8 mouse cellular contexts compared by ENCODE assay signal in genomic region chr8:70158069-70158853, GRCm38 (mm10). TPM values are rescaled to one million over a fixed set of nuclear protein-coding genes. Genes with fewer than 3 reads are reported as not detected.
DNase-seq lines count a peak whose midpoint lies in the region; ATAC-seq and TF ChIP-seq lines count a peak whose summit lies in the region.

No protein-coding gene starts in this region.

- 12% methylated on average over 37 of the region's 40 CpGs for WGBS in limb, embryonic 13.5 days
- 10% methylated on average over 38 of the region's 40 CpGs for WGBS in midbrain, embryonic 15.5 days
- WGBS in spleen, adult 2 months: 4% methylated on average over 40 of the region's 40 CpGs

- peak overlapping the region; percentile 62 for H3K9ac ChIP-seq in limb, embryonic 13.5 days
- H3K9ac ChIP-seq in midbrain, embryonic 15.5 days: peak overlapping the region; percentile 55

- peaks cover 7% of the 10 kb centered on the region; the same call in 1 of the 2 replicates for H3K27me3 ChIP-seq in limb, embryonic 13.5 days
- no peaks in the 10 kb centered on the region for H3K27me3 ChIP-seq in midbrain, embryonic 15.5 days (replicated peaks)
- no peaks in the 10 kb centered on the region for H3K27me3 ChIP-seq in spleen, adult 2 months (ENCODE audit: control insufficient read depth, insufficient read depth, low read length)

- peak overlapping the region; percentile 77 for H3K4me2 ChIP-seq in limb, embryonic 13.5 days (replicated peaks)
- H3K4me2 ChIP-seq in midbrain, embryonic 15.5 days: peak overlapping the region; percentile 72

- TF ChIP-seq POLR2A in spleen, adult 2 months (IDR thresholded peaks at IDR 0.05; ENCODE audit: low read depth, low read length): no peak

- no peaks in the 10 kb centered on the region for H3K36me3 ChIP-seq in limb, embryonic 13.5 days
- no peaks in the 10 kb centered on the region for H3K36me3 ChIP-seq in midbrain, embryonic 15.5 days (replicated peaks)
- no peaks in the 10 kb centered on the region for H3K36me3 ChIP-seq in spleen, adult 2 months (ENCODE audit: control insufficient read depth, insufficient read depth, low read length)

- intact Hi-C loops in gastrocnemius, postnatal 14 days (cut with DNase I; ENCODE audit: low total_unique reads): no loop called here

- no peak for TF ChIP-seq CTCF in spleen, adult 2 months (IDR thresholded peaks at IDR 0.05; ENCODE audit: extremely low read depth, insufficient read depth, insufficient read length, insufficient replicate concordance)

- no peaks in the 10 kb centered on the region; the same call in 1 of the 2 replicates for H3K9me3 ChIP-seq in limb, embryonic 13.5 days
- no peaks in the 10 kb centered on the region for H3K9me3 ChIP-seq in midbrain, embryonic 15.5 days

- ATAC-seq in inflammation-experienced regulatory T-cells, adult 6 months: peak; percentile 69
- peak; percentile 93 for ATAC-seq in limb, embryonic 13.5 days (ENCODE audit: low FRiP score, low read depth)
- peak; percentile 93 for ATAC-seq in midbrain, embryonic 15.5 days (replicated peaks)

- DNase-seq in layer of hippocampus, adult 11-12 months (ENCODE audit: low spot score): peak; percentile 48
- DNase-seq in layer of hippocampus, adult 9-10 months (ENCODE audit: low spot score): no peak
- DNase-seq in embryo, embryonic 10 days (ENCODE audit: low spot score): peak; percentile 73
- DNase-seq in gastrocnemius, postnatal 14 days: peak; percentile 67
- DNase-seq in spleen, adult 2 months (ENCODE audit: low read depth in 1 of 2, low spot score in 2 of 2): peak; percentile 63 to 70

- peak overlapping the region; percentile 53 for H3K4me3 ChIP-seq in limb, embryonic 13.5 days
- H3K4me3 ChIP-seq in midbrain, embryonic 15.5 days: peak overlapping the region; percentile 48
- peak overlapping the region; percentile 40 for H3K4me3 ChIP-seq in spleen, adult 2 months (ENCODE audit: extremely low read depth, insufficient read depth, insufficient read length)

- no peak overlapping the region; the same call in 1 of the 2 replicates for H3K27ac ChIP-seq in limb, embryonic 13.5 days
- H3K27ac ChIP-seq in midbrain, embryonic 15.5 days: peak overlapping the region; percentile 8; the same call in 1 of the 2 replicates
- peak overlapping the region; percentile 69 for H3K27ac ChIP-seq in spleen, adult 2 months (ENCODE audit: insufficient read depth, low read length)

- H3K4me1 ChIP-seq in limb, embryonic 13.5 days: peaks cover 8% of the 10 kb centered on the region; the same call in 1 of the 2 replicates
- H3K4me1 ChIP-seq in midbrain, embryonic 15.5 days: peaks cover 9% of the 10 kb centered on the region
- peaks cover 17% of the 10 kb centered on the region for H3K4me1 ChIP-seq in spleen, adult 2 months (ENCODE audit: control insufficient read depth, insufficient read depth, insufficient read length)

RNA-seq across cellular contexts. Expression of gene Tmem161a, which starts 13.9 kb away (rescaled TPM):
- total RNA-seq in gastrocnemius, postnatal 14 days (2021): 10 to 100 TPM; 76.0 to 78.1 TPM
- 10 to 100 TPM; 20.8 to 30.3 (median 23.3) TPM for polyA plus RNA-seq in inflammation-experienced regulatory T-cells, adult 6 months (2017; shearing (Covaris generic))
- 66.5 and 70.6 TPM in 2 replicates for polyA plus RNA-seq in limb, embryonic 13.5 days (2015; fragmentation: Nextera tagmentation; extraction: Ambion mirVana)
- polyA plus RNA-seq in midbrain, embryonic 15.5 days (2015; fragmentation: Nextera tagmentation; extraction: Ambion mirVana): 60.9 and 62.0 TPM in 2 replicates
- polyA plus RNA-seq in spleen, adult 2 months (2012; rRNA removed): 59.9 and 76.8 TPM in 2 replicates

RNA-seq across cellular contexts. Expression of gene Mef2b, which starts 18.8 kb away (rescaled TPM):
- under 1 TPM; 0.25 to 0.29 TPM for total RNA-seq in gastrocnemius, postnatal 14 days (2021)
- 1 to 10 TPM in 1 of 3 experiments, under 1 TPM in 2; 0.29 to 2.2 (median 0.36) TPM for polyA plus RNA-seq in inflammation-experienced regulatory T-cells, adult 6 months (2017; shearing (Covaris generic))
- 0.38 TPM in 2 replicates for polyA plus RNA-seq in limb, embryonic 13.5 days (2015; fragmentation: Nextera tagmentation; extraction: Ambion mirVana)
- polyA plus RNA-seq in midbrain, embryonic 15.5 days (2015; fragmentation: Nextera tagmentation; extraction: Ambion mirVana): 0.37 and 0.56 TPM in 2 replicates
- 2.3 and 4.3 TPM in 2 replicates for polyA plus RNA-seq in spleen, adult 2 months (2012; rRNA removed)

RNA-seq across cellular contexts. Expression of gene Borcs8, which starts 19.0 kb away (rescaled TPM):
- total RNA-seq in gastrocnemius, postnatal 14 days (2021): 10 to 100 TPM; 14.4 to 18.4 TPM
- polyA plus RNA-seq in inflammation-experienced regulatory T-cells, adult 6 months (2017; shearing (Covaris generic)): 10 to 100 TPM; 83.2 to 86.8 (median 86.6) TPM
- 51.0 and 56.0 TPM in 2 replicates for polyA plus RNA-seq in limb, embryonic 13.5 days (2015; fragmentation: Nextera tagmentation; extraction: Ambion mirVana)
- 59.1 and 64.8 TPM in 2 replicates for polyA plus RNA-seq in midbrain, embryonic 15.5 days (2015; fragmentation: Nextera tagmentation; extraction: Ambion mirVana)
- 55.8 and 73.6 TPM in 2 replicates for polyA plus RNA-seq in spleen, adult 2 months (2012; rRNA removed)

RNA-seq across cellular contexts. Expression of gene Rfxank, which starts 19.3 kb away (rescaled TPM):
- 1 to 10 TPM; 8.1 to 8.8 TPM for total RNA-seq in gastrocnemius, postnatal 14 days (2021)
- polyA plus RNA-seq in inflammation-experienced regulatory T-cells, adult 6 months (2017; shearing (Covaris generic)): 10 to 100 TPM; 36.6 to 71.1 (median 66.0) TPM
- 23.8 and 26.0 TPM in 2 replicates for polyA plus RNA-seq in limb, embryonic 13.5 days (2015; fragmentation: Nextera tagmentation; extraction: Ambion mirVana)
- 13.4 and 14.2 TPM in 2 replicates for polyA plus RNA-seq in midbrain, embryonic 15.5 days (2015; fragmentation: Nextera tagmentation; extraction: Ambion mirVana)
- polyA plus RNA-seq in spleen, adult 2 months (2012; rRNA removed): 22.5 and 24.6 TPM in 2 replicates

RNA-seq across cellular contexts. Expression of gene Nr2c2ap, which starts 27.1 kb away (rescaled TPM):
- total RNA-seq in gastrocnemius, postnatal 14 days (2021): 1 to 10 TPM; 2.2 to 4.4 TPM
- 10 to 100 TPM; 37.8 to 49.3 (median 40.1) TPM for polyA plus RNA-seq in inflammation-experienced regulatory T-cells, adult 6 months (2017; shearing (Covaris generic))
- 25.1 and 26.0 TPM in 2 replicates for polyA plus RNA-seq in limb, embryonic 13.5 days (2015; fragmentation: Nextera tagmentation; extraction: Ambion mirVana)
- polyA plus RNA-seq in midbrain, embryonic 15.5 days (2015; fragmentation: Nextera tagmentation; extraction: Ambion mirVana): 36.7 and 39.1 TPM in 2 replicates
- polyA plus RNA-seq in spleen, adult 2 months (2012; rRNA removed): 14.0 and 16.4 TPM in 2 replicates
